Mouse (Mus musculus) central nervous system, embryonic 11.5 days (tissue): Measurements from ENCODE around the gene Kcnj2. TPM values are rescaled to one million over a fixed set of nuclear protein-coding genes. Genes with fewer than 3 reads are reported as not detected.

Experiments
- polyA plus RNA-seq: library from polyadenylated mRNA; depleted of rRNA; stranded (reverse); fragments of >200 nt; gene quantifications from 2 replicates; pipeline ENCODE4 v1.2.3, GENCODE M21; 2012; rRNA removed

Kcnj2 gene
- polyA plus RNA-seq = 2.1 and 5.3 TPM in 2 replicates

DNA sequence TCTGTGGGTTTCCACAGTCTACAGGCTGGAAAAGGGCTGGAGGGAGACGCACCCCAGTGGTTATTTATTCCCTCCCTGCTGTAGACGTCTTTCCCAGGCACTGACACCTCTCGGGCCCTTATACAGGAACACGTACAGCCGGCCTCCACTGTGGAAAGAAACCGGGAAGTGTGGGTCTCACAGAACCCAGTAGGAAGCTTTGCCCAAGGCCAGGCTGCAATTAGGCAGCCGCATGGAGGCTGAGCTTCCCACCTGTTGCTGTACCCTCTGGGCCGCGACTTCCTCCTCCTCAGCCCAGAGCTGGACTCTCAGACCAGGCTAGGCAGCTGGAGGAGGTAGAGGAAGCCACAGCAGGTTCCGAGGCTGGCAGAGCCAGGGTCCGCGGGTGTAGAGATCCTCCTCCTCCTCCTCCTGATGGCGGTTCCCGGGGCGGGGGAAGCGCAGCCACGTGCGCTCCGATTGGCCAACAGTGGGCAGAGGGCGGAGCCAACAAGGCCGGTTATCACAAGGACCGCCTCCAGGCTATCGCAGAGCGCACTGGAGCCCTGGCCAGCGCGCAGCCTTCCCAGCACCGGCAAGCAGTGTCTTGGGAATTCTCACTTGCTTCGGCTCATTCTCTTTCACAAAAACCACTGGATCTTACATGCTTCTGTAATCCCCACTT, at the start of gene Kcnj2:
TSS of gene Kcnj2 (plus strand) at position 530 of the 664 bp plus-strand sequence.

Other genes starting within 250 kb of the Kcnj2 start
- gene Kcnj16, start 98.1 kb upstream of the Kcnj2 start, polyA plus RNA-seq = 0.01 and 0.17 TPM in 2 replicates